Comparison of ENCODE assay signal across 7 mouse cellular contexts in the genomic region with DNA sequence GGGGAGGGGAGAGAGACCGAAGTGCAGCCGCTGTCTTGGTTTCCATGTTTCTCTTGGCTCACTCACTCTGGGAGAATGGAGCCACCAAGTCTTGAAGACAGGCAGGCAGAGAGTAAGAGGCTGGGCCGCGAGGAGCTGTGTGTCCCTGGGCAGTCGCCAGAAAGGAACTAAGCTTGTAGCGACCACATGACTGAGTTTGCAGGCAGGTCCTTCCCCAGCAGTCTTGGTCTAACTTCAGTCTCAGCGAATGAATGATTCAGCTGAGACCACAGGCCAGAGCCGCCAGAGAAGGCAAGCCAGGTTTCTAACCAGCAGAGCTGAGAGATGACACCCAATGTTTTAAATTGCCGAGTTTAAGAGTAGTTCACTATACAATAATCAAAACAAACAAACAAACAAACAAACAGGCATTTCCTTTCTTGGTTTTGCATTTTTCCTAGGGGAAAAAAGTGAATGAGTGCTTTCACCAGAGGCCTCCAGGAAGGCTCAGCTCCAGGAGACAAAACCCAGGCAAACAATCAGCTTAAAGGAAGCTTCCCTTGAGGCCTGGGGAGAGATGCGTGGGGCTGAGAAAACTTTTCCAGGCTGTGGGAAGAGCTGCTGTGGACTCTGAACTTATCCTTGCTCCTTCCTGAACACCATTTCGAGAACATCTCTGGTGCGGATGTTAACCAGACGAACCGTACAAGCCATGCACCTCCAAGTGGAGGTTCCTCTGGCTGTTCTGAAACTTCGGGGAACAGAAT.
A peak's percentile ranks its signal among the peaks of the same experiment; 100 is the strongest.
DNase-seq lines count a peak whose midpoint lies in the region; ATAC-seq and TF ChIP-seq lines count a peak whose summit lies in the region.

No protein-coding gene starts in this region.

- TF ChIP-seq CTCF in midbrain, postnatal 0 days (IDR thresholded peaks at IDR 0.05): no peak
- TF ChIP-seq CTCF in cortical plate, adult 2 months (IDR thresholded peaks at IDR 0.05; ENCODE audit: extremely low read depth, insufficient read depth, low read length): no peak

- H3ac ChIP-seq in myocyte (ENCODE audit: control insufficient read depth, insufficient read length): no peak overlapping the region

- H3K4me2 ChIP-seq in midbrain, postnatal 0 days (ENCODE audit: low read depth, low read length, poor library complexity, severe bottlenecking): no peak overlapping the region
- H3K4me2 ChIP-seq in kidney, embryonic 16.5 days (replicated peaks; ENCODE audit: low read depth, low read length): no peak overlapping the region
- peak overlapping the region; percentile 91 for H3K4me2 ChIP-seq in myocyte (ENCODE audit: low read depth)

- no peaks in the 10 kb centered on the region for H3K36me3 ChIP-seq in midbrain, postnatal 0 days (ENCODE audit: insufficient read depth, low read length)
- H3K36me3 ChIP-seq in midbrain, embryonic 10.5 days: no peaks in the 10 kb centered on the region
- no peaks in the 10 kb centered on the region for H3K36me3 ChIP-seq in kidney, embryonic 16.5 days (ENCODE audit: insufficient read depth, low read length)
- H3K36me3 ChIP-seq in myocyte (ENCODE audit: control insufficient read depth, insufficient read depth): no peaks in the 10 kb centered on the region

- H3K79me2 ChIP-seq in myocyte (ENCODE audit: control insufficient read depth, insufficient read depth): peaks cover 6% of the 10 kb centered on the region

- H3K4me1 ChIP-seq in midbrain, postnatal 0 days (ENCODE audit: insufficient read depth, low read length): no peaks in the 10 kb centered on the region; the same call in 1 of the 2 replicates
- peaks cover 18% of the 10 kb centered on the region for H3K4me1 ChIP-seq in midbrain, embryonic 10.5 days
- peaks cover 2% of the 10 kb centered on the region; the same call in 1 of the 2 replicates for H3K4me1 ChIP-seq in cortical plate, adult 2 months (ENCODE audit: control insufficient read depth, insufficient read depth, low read length)
- peaks cover 27% of the 10 kb centered on the region for H3K4me1 ChIP-seq in kidney, embryonic 16.5 days (ENCODE audit: insufficient read depth, low read length)

- peak; percentile 33 for DNase-seq in midbrain, postnatal 0 days (ENCODE audit: low spot score)
- no peak for DNase-seq in midbrain, embryonic 10.5 days (ENCODE audit: low spot score)
- peak; percentile 99 for DNase-seq in heart, adult 11 months
- DNase-seq in urinary bladder, postnatal 10 days (ENCODE audit: low spot score): no peak

- no peaks in the 10 kb centered on the region for H3K9me3 ChIP-seq in midbrain, postnatal 0 days (ENCODE audit: low read length)
- no peaks in the 10 kb centered on the region for H3K9me3 ChIP-seq in midbrain, embryonic 10.5 days (replicated peaks)
- H3K9me3 ChIP-seq in kidney, embryonic 16.5 days (ENCODE audit: low read length): no peaks in the 10 kb centered on the region

- no peaks in the 10 kb centered on the region for H3K27me3 ChIP-seq in midbrain, postnatal 0 days (ENCODE audit: insufficient read depth, low read length)
- no peaks in the 10 kb centered on the region for H3K27me3 ChIP-seq in midbrain, embryonic 10.5 days (ENCODE audit: low read depth, poor library complexity, severe bottlenecking)
- H3K27me3 ChIP-seq in kidney, embryonic 16.5 days (ENCODE audit: insufficient read depth, low read length): no peaks in the 10 kb centered on the region
- no peaks in the 10 kb centered on the region for H3K27me3 ChIP-seq in myocyte (ENCODE audit: control insufficient read depth, insufficient read depth, insufficient read length)

- no peak overlapping the region for H3K9ac ChIP-seq in midbrain, postnatal 0 days (replicated peaks; ENCODE audit: low read length, poor library complexity, severe bottlenecking)
- H3K9ac ChIP-seq in kidney, embryonic 16.5 days (replicated peaks; ENCODE audit: low read length): no peak overlapping the region

- TF ChIP-seq POLR2A in cortical plate, adult 2 months (IDR thresholded peaks at IDR 0.05; ENCODE audit: extremely low read depth, insufficient read depth, low read length): no peak
- TF ChIP-seq POLR2A in myocyte (IDR thresholded peaks at IDR 0.05; ENCODE audit: insufficient read length, low read depth): peak; percentile 11

- H3K27ac ChIP-seq in midbrain, postnatal 0 days (ENCODE audit: low read depth, low read length): no peak overlapping the region
- H3K27ac ChIP-seq in midbrain, embryonic 10.5 days (replicated peaks): no peak overlapping the region
- H3K27ac ChIP-seq in cortical plate, adult 2 months (ENCODE audit: insufficient read depth, low read length): peak overlapping the region; percentile 57; the same call in 1 of the 2 replicates
- peak overlapping the region; percentile 87 for H3K27ac ChIP-seq in kidney, embryonic 16.5 days (ENCODE audit: low read length)

- ATAC-seq in midbrain, postnatal 0 days (ENCODE audit: low FRiP score): no peak
- no peak; the same call in 1 of the 2 replicates for ATAC-seq in kidney, embryonic 16.5 days (ENCODE audit: low FRiP score, low TSS enrichment)

- 75% methylated on average over 15 of the region's 15 CpGs for WGBS in midbrain, postnatal 0 days
- 74% methylated on average over 15 of the region's 15 CpGs for WGBS in midbrain, embryonic 10.5 days
- WGBS in kidney, embryonic 16.5 days: 64% methylated on average over 15 of the region's 15 CpGs

- H3K4me3 ChIP-seq in midbrain, postnatal 0 days (ENCODE audit: low read depth, low read length): no peak overlapping the region
- no peak overlapping the region for H3K4me3 ChIP-seq in midbrain, embryonic 10.5 days
- no peak overlapping the region for H3K4me3 ChIP-seq in cortical plate, adult 2 months (ENCODE audit: insufficient read depth, low read length)
- no peak overlapping the region for H3K4me3 ChIP-seq in kidney, embryonic 16.5 days (ENCODE audit: low read length)
- H3K4me3 ChIP-seq in myocyte: no peak overlapping the region

TF ChIP-seq in myocyte, 11 proteins besides CTCF, POLR2A, EP300 and RAD21:
- TF ChIP-seq MYOG (IDR thresholded peaks at IDR 0.05; ENCODE audit: control insufficient read depth in 1 of 3, insufficient read depth in 1 of 3, insufficient read length in 2 of 3, low read depth in 2 of 3) (no peak), USF1 (IDR thresholded peaks at IDR 0.05; ENCODE audit: low read depth) (peak; percentile 34)

Comparison
In these comparisons a context has a peak if more than half of its experiments do, and no peak if none do; other contexts are left out.
1. DNase-seq: peak in midbrain, postnatal 0 days (single experiment) and heart, adult 11 months (single experiment); none in midbrain, embryonic 10.5 days (single experiment) and urinary bladder, postnatal 10 days (single experiment).
2. H3K27ac ChIP-seq: peak in cortical plate, adult 2 months (single experiment) and kidney, embryonic 16.5 days (single experiment); none in midbrain, postnatal 0 days (single experiment) and midbrain, embryonic 10.5 days (single experiment).